Mouse (Mus musculus): ENCODE measurements around the gene Focad.

GRCm38 (mm10) chr4:88334533-88334932 lies 240.1 kb downstream of the Focad start:
- TF ChIP-seq POLR2A (IDR thresholded peaks at IDR 0.05; ENCODE audit: control insufficient read depth, low read depth, low read length) = no peak
- TF ChIP-seq CTCF (IDR thresholded peaks at IDR 0.05; ENCODE audit: control insufficient read depth, insufficient read depth, insufficient replicate concordance, low read depth, low read length) = no peak
